Mouse (Mus musculus): ENCODE results near the gene Fam221b. TPM values are rescaled to one million over a fixed set of nuclear protein-coding genes. Genes with fewer than 3 reads are reported as not detected.
A peak's percentile ranks its signal among the peaks of the same experiment; 100 is the strongest.

Fam221b gene
- polyA plus RNA-seq, 1 experiment from 2014 or later, result 2.2 TPM

DNA sequence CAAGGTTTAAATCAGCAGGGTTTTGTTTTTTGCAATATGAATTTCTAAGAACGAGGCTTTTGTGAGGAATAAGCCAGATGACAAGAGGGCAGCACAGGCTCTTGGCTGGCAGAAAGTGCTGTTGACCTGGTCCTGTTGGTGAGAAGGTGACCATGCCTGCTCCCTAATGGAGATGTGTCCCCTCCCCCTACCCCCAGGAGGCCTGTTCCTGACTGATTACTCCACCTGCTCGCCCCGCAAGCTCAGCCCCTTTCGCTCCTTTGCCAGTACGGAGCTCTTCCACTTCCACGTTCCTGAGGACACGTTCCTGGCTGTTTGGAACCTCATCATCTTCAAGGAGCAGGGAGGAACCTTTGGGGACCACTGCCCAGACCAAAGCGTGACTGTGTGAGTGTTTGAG is 4.8 kb upstream of the Fam221b start:
- 85% methylated on average over 8 of the region's 8 CpGs for WGBS
- Histone ChIP-seq H3K36me3 (ENCODE audit: control insufficient read depth, insufficient read depth, low read length) (peaks cover 47% of the 10 kb centered on the region), H3K9me3 (replicated peaks; ENCODE audit: control insufficient read depth, low read length) (no peaks in the 10 kb centered on the region), H3K27ac (ENCODE audit: low read depth, low read length) (no peak overlapping the region), H3K4me2 (ENCODE audit: low read length) (no peak overlapping the region), H3K4me3 (ENCODE audit: low read depth, low read length) (no peak overlapping the region), H3K27me3 (replicated peaks; ENCODE audit: control insufficient read depth, insufficient read depth, low read length) (no peaks in the 10 kb centered on the region), H3K4me1 (ENCODE audit: control insufficient read depth, insufficient read depth, low read length) (peaks cover 20% of the 10 kb centered on the region), H3K9ac (ENCODE audit: low read length) (no peak overlapping the region)
- ATAC-seq, result no peak
- DNase-seq (ENCODE audit: low spot score), result no peak

DNA sequence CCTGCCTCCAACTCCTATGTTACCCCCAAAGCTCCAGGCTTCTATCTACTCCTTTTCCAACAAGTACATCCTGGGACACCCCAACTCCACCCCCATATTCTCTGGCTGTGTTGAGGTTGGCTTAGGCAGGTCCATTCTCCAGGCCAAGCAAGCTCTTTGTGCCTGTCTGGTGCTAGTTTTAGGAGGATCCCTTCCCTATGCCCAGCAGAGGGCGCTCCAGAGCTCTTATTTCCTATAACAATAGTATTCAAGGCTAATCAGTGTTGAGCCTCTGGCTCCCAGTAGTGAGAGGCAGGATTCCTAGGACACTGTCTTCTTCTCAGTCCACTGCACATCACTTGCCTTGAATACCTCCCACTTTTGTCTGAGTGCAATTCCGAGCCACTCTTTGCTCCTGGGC is 3.1 kb upstream of the Fam221b start:
- Histone ChIP-seq H3K9ac (ENCODE audit: low read length) (no peak overlapping the region; the same call in 1 of the 2 replicates), H3K9me3 (replicated peaks; ENCODE audit: control insufficient read depth, low read length) (no peaks in the 10 kb centered on the region), H3K27ac (ENCODE audit: low read depth, low read length) (no peak overlapping the region), H3K27me3 (replicated peaks; ENCODE audit: control insufficient read depth, insufficient read depth, low read length) (no peaks in the 10 kb centered on the region), H3K4me1 (ENCODE audit: control insufficient read depth, insufficient read depth, low read length) (peaks cover 23% of the 10 kb centered on the region), H3K36me3 (ENCODE audit: control insufficient read depth, insufficient read depth, low read length) (peaks cover 31% of the 10 kb centered on the region), H3K4me3 (ENCODE audit: low read depth, low read length) (no peak overlapping the region), H3K4me2 (ENCODE audit: low read length) (peak overlapping the region; percentile 84)
- 2% methylated on average over 2 of the region's 2 CpGs for WGBS
- peak; percentile 40 for ATAC-seq
- peak; percentile 96 for DNase-seq (ENCODE audit: low spot score)

DNA sequence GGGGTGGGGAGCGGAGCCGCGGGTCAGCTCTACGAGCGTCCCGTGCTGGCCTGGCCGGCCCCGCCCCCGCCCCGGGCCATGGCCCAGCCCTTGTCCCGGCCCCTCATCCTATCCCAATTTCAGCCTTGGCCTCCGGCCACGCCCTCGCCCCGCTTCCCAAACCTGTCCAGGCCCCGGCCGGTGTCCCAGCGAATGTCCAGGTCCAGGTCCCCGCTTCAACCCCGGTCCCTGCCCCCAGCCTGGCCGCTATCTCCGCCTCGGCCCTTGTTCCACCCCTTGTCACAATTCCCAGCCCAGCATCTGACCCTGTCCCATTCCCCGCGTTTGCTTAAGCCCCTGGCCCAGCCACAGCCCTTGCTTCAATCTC is 466 bp upstream of the Fam221b start:
- under 1% methylated on average over 22 of the region's 25 CpGs for WGBS
- Histone ChIP-seq H3K4me3 (ENCODE audit: low read depth, low read length) (peak overlapping the region; percentile 90), H3K36me3 (ENCODE audit: control insufficient read depth, insufficient read depth, low read length) (peaks cover 5% of the 10 kb centered on the region), H3K9ac (ENCODE audit: low read length) (peak overlapping the region; percentile 96), H3K27ac (ENCODE audit: low read depth, low read length) (peak overlapping the region; percentile 65), H3K4me2 (ENCODE audit: low read length) (peak overlapping the region; percentile 84), H3K27me3 (replicated peaks; ENCODE audit: control insufficient read depth, insufficient read depth, low read length) (0 out of 2 replicates have a peak, but pooled peaks cover 3% of the 10 kb centered on the region), H3K9me3 (replicated peaks; ENCODE audit: control insufficient read depth, low read length) (no peaks in the 10 kb centered on the region), H3K4me1 (ENCODE audit: control insufficient read depth, insufficient read depth, low read length) (peaks cover 23% of the 10 kb centered on the region)
- ATAC-seq (peak; percentile 70), DNase-seq (ENCODE audit: low spot score) (peak; percentile 16)

DNA sequence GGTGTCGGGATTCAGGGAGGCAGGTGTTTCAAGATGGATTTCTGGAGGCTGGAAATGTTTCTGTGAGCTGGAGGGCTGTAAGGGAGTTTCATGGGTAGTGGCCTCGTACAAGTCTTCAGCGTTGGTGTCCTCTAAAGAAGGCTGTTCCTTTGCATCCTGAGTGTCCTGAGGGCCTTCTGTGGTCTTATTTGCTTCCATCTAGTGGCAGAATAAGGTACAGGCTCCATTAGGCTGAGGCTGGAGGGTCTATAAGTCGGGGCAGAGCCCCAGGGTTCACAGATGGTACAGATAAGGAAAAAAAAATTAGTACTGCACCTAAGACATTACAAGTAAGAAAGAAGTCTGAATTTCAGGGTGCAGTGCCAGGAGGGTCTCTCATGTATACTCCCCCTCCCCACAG is 2.5 kb downstream of the Fam221b start:
- peak; percentile 34 for DNase-seq (ENCODE audit: low spot score)
- WGBS, result 26% methylated on average over 4 of the region's 4 CpGs
- H3K27ac ChIP-seq (ENCODE audit: low read depth, low read length), result no peak overlapping the region
- H3K36me3 ChIP-seq (ENCODE audit: control insufficient read depth, insufficient read depth, low read length), result no peaks in the 10 kb centered on the region
- H3K4me3 ChIP-seq (ENCODE audit: low read depth, low read length), result no peak overlapping the region
- no peak overlapping the region for H3K4me2 ChIP-seq (ENCODE audit: low read length)
- no peak overlapping the region for H3K9ac ChIP-seq (ENCODE audit: low read length)
- no peak for ATAC-seq
- H3K27me3 ChIP-seq (replicated peaks; ENCODE audit: control insufficient read depth, insufficient read depth, low read length), result peaks cover 9% of the 10 kb centered on the region; the same call in 1 of the 2 replicates
- H3K4me1 ChIP-seq (ENCODE audit: control insufficient read depth, insufficient read depth, low read length), result peaks cover 18% of the 10 kb centered on the region
- no peaks in the 10 kb centered on the region for H3K9me3 ChIP-seq (replicated peaks; ENCODE audit: control insufficient read depth, low read length)

DNA sequence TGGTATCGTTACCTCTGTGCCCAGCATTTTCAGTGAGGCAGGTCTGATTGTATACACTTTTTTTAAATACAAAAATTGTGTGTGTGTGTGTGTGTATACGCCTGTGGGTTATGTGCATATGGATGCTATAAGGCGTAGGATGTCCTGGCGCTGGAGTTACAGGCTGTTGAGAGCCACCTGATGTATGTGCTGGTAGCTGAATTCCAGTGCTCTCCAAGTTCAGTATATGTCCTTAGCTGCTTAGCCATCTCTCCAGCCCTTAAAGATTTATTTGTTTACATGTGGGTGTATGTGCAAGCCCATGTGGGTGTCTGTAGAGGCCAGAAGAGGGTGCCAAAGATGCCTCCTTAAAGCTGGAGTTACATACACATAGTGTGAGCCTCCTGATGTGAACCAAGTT is 11.8 kb downstream of the Fam221b start:
- no peak for DNase-seq (ENCODE audit: low spot score)
- Histone ChIP-seq H3K4me3 (ENCODE audit: low read depth, low read length) (peak overlapping the region; percentile 77), H3K27me3 (replicated peaks; ENCODE audit: control insufficient read depth, insufficient read depth, low read length) (0 out of 2 replicates have a peak, but pooled peaks cover 1% of the 10 kb centered on the region), H3K27ac (ENCODE audit: low read depth, low read length) (no peak overlapping the region), H3K36me3 (ENCODE audit: control insufficient read depth, insufficient read depth, low read length) (no peaks in the 10 kb centered on the region), H3K9me3 (replicated peaks; ENCODE audit: control insufficient read depth, low read length) (no peaks in the 10 kb centered on the region), H3K9ac (ENCODE audit: low read length) (no peak overlapping the region), H3K4me2 (ENCODE audit: low read length) (peak overlapping the region; percentile 81), H3K4me1 (ENCODE audit: control insufficient read depth, insufficient read depth, low read length) (peaks cover 6% of the 10 kb centered on the region)
- 59% methylated on average over 4 of the region's 4 CpGs for WGBS
- ATAC-seq, result no peak

DNA sequence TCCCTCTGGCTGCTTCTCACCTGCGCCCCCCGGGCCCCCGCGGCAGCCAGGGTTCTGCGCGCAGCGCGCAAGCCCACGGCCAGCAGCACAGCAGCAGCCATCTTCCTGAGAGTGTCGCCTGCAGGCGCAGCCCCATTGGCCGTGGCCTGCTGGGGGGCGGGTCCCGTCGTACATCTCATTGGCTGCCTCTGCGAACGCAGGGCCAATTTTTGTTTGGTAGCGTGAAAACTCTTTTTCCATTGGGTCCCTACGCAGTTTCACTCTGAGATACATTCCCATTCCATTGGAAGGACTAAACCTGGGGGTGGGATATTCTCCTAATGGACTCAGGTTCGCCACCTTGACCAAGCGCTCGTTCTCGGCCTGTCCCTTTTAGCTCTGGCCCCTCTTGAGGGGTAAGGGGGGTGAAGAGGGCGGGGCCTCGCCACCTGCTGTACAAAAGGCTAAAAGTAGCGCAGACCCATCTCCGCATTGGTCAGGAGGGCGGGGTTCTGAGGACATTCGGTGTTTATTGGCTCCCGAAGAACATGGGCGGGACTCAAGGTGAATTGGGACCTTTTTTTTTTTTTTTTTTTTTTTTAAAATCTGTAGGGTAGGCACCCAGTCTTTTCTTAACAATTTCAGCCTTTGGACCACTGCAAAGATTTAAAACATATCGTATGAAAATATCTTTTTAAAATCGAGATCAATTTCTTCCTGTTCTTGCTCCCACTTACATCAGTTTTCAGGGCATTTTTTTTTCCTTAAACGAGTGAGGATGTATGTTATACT is 12.4 kb downstream of the Fam221b start, which contains the start of gene Hint2:
TSS of gene Hint2 (minus strand) at position 128 of the 771 bp plus-strand sequence.
- Histone ChIP-seq H3K9me3 (replicated peaks; ENCODE audit: control insufficient read depth, low read length) (no peaks in the 10 kb centered on the region), H3K36me3 (ENCODE audit: control insufficient read depth, insufficient read depth, low read length) (no peaks in the 10 kb centered on the region), H3K4me1 (ENCODE audit: control insufficient read depth, insufficient read depth, low read length) (peaks cover 6% of the 10 kb centered on the region), H3K27me3 (replicated peaks; ENCODE audit: control insufficient read depth, insufficient read depth, low read length) (no peaks in the 10 kb centered on the region), H3K4me3 (ENCODE audit: low read depth, low read length) (peak within 1 kb of the TSS; percentile 77), H3K4me2 (ENCODE audit: low read length) (peak within 1 kb of the TSS; percentile 81), H3K27ac (ENCODE audit: low read depth, low read length) (peak within 1 kb of the TSS; percentile 86), H3K9ac (ENCODE audit: low read length) (peak within 1 kb of the TSS; percentile 89)
- DNase-seq (ENCODE audit: low spot score) (peak; percentile 99), ATAC-seq (peak; percentile 99)
- under 1% methylated on average over 34 of the region's 34 CpGs for WGBS

DNA sequence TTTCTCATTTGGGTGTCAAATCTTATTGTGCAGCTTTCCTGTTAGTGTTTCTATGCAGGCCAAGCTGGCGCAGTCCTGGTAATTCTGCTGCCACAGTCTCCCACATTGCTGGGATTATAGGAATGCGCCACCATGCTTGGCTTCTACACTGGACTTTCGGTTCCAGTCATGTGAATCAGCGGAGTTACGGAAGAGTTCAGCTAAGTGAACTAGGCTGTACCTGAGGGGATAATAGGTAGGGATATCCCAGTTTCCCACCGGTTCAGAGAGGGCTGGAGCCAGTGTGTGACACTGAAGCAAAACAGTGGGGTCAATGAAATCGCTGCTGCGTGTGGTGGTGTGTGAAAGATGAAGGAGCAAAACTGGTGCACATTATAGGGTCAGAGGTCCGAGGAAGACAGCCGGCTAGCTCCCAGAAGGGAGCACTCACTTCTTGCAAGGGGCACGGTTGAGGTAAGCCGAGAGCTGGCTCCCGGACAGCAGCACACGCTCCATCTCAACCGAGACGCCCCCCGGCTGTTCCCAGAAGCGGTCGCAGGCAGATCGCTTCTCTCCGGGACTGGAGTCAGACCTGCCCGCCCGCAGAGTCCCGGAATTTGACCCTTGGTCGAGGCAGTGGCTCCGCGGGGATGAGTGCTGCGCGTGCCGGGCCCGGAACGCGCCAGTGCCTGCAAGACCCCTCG is 13.1 kb downstream of the Fam221b start:
- Histone ChIP-seq H3K27ac (ENCODE audit: low read depth, low read length) (peak overlapping the region; percentile 86), H3K36me3 (ENCODE audit: control insufficient read depth, insufficient read depth, low read length) (no peaks in the 10 kb centered on the region), H3K27me3 (replicated peaks; ENCODE audit: control insufficient read depth, insufficient read depth, low read length) (no peaks in the 10 kb centered on the region), H3K9me3 (replicated peaks; ENCODE audit: control insufficient read depth, low read length) (no peaks in the 10 kb centered on the region), H3K4me2 (ENCODE audit: low read length) (peak overlapping the region; percentile 81), H3K4me3 (ENCODE audit: low read depth, low read length) (peak overlapping the region; percentile 77), H3K9ac (ENCODE audit: low read length) (peak overlapping the region; percentile 89), H3K4me1 (ENCODE audit: control insufficient read depth, insufficient read depth, low read length) (peaks cover 6% of the 10 kb centered on the region)
- no peak for DNase-seq (ENCODE audit: low spot score)
- peak; percentile 47; the same call in 1 of the 2 replicates for ATAC-seq
- 4% methylated on average over 34 of the region's 34 CpGs for WGBS

DNA sequence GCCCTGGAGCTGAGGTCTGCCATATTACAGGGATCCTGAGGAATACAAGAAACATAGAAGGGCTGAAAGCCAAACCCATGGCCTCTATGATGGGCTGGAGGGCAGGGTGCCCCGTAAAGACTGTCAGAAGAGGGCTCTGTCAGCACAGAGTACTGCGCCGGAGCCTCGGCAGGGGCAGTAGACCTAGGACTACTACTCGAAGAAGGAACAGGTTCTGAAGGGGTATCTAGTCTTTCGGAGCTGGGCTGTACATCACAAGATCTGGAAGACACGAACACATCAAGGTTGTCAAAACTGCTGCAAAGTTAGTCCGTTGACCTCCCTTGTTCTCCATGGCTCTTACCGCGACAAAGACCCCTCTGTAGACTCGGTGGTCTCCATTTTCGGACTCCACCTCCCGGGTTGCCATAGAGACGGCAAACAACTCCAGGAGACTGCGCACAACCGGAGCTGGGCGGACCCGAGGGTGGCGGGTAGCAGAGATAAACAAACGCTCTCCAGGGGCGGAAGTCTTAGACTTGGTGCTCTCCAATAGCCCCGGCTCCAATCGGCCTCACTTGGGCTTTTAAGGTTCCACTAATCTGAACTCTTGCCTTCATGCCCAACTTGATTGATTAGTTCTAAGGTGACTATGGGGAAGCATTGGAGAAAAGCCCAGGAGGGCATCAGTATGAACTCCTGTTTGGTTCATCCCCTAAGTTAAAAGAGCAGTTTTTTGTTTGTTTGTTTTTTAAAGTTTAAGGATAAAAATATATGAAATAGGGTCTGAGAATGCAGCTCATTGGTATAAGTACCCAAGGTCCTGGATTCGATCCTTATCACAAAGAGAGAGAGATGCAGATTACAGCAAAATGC is 15.6 kb downstream of the Fam221b start, which contains the start of gene Spag8:
TSS of gene Spag8 (minus strand) at position 434 of the 855 bp plus-strand sequence.
- Histone ChIP-seq H3K4me2 (ENCODE audit: low read length) (peak within 1 kb of the TSS; percentile 41), H3K9ac (ENCODE audit: low read length) (0 out of 2 replicates have a peak within 1 kb of the TSS, but pooled peaks have one; percentile 17), H3K9me3 (replicated peaks; ENCODE audit: control insufficient read depth, low read length) (0 out of 2 replicates have a peak, but pooled peaks cover 3% of the 10 kb centered on the region), H3K4me1 (ENCODE audit: control insufficient read depth, insufficient read depth, low read length) (peaks cover 6% of the 10 kb centered on the region), H3K27me3 (replicated peaks; ENCODE audit: control insufficient read depth, insufficient read depth, low read length) (no peaks in the 10 kb centered on the region), H3K4me3 (ENCODE audit: low read depth, low read length) (peak within 1 kb of the TSS; percentile 17), H3K27ac (ENCODE audit: low read depth, low read length) (no peak within 1 kb of the TSS), H3K36me3 (ENCODE audit: control insufficient read depth, insufficient read depth, low read length) (peaks cover 5% of the 10 kb centered on the region; the same call in 1 of the 2 replicates)
- DNase-seq (ENCODE audit: low spot score), result peak; percentile 58
- ATAC-seq, result no peak
- WGBS, result 11% methylated on average over 24 of the region's 24 CpGs
